Mouse (Mus musculus) embryonic fibroblast, embryonic 13.5 days (primary cell): ENCODE measurements around the gene Smoc1.

Source experiments
- CTCF ChIP-seq: IDR thresholded peaks from 2 replicates; pipeline ENCODE4 v1.5.1; 2011; ENCODE audit warnings: mild to moderate bottlenecking, control low read depth, low read length, moderate library complexity, borderline replicate concordance; ENCODE audit not compliant: insufficient read depth
- POLR2A ChIP-seq: IDR thresholded peaks from 2 replicates; pipeline ENCODE4 v1.6.1; 2011; ENCODE audit warnings: low read depth, mild to moderate bottlenecking, control low read depth, low read length, moderate library complexity

GRCm38 (mm10) chr12:81130692-81131091 is 104.1 kb downstream of the Smoc1 start:
- no peak for TF ChIP-seq CTCF
- TF ChIP-seq POLR2A: no peak
